Mouse (Mus musculus) forebrain, embryonic 16.5 days (tissue): ENCODE measurements around the gene Pou3f3. TPM values are rescaled to one million over a fixed set of nuclear protein-coding genes. Genes with fewer than 3 reads are reported as not detected.
A peak's percentile ranks its signal among the peaks of the same experiment; 100 is the strongest.

ENCODE experiments used
- ATAC-seq: fragments of 200-750 bp; cut with Nextera tagmentation; 2 replicates; pipeline ENCODE4 v1.8.0; 2017; ENCODE audit warnings: mild to moderate bottlenecking, moderate library complexity
- H3K27ac ChIP-seq: fragments of 300-500 bp; sonication (generic); 2 replicates; pipeline ENCODE4 v1.5.1; 2014; ENCODE audit warnings: low read length, control low read depth
- H3K27me3 ChIP-seq: fragments of 300-500 bp; sonication (generic); replicated peaks from 2 replicates; pipeline ENCODE4 v1.6.1; 2014; ENCODE audit warnings: low read length; ENCODE audit not compliant: control insufficient read depth, insufficient read depth
- H3K36me3 ChIP-seq: fragments of 300-500 bp; sonication (generic); 2 replicates; pipeline ENCODE4 v1.6.1; 2014; ENCODE audit not compliant: control insufficient read depth, insufficient read depth
- H3K4me1 ChIP-seq: fragments of 300-500 bp; sonication (generic); replicated peaks from 2 replicates; pipeline ENCODE4 v1.6.1; 2014; ENCODE audit warnings: low read length; ENCODE audit not compliant: control insufficient read depth, insufficient read depth
- H3K4me2 ChIP-seq: fragments of 300-500 bp; sonication (generic); 2 replicates; pipeline ENCODE4 v1.6.1; 2014; ENCODE audit warnings: mild to moderate bottlenecking, low read length, control low read depth
- H3K4me3 ChIP-seq: fragments of 300-500 bp; sonication (generic); replicated peaks from 2 replicates; pipeline ENCODE4 v1.5.1; 2014; ENCODE audit warnings: mild to moderate bottlenecking, low read length, control low read depth
- H3K9ac ChIP-seq: fragments of 300-500 bp; sonication (generic); replicated peaks from 2 replicates; pipeline ENCODE4 v1.6.1; 2014; ENCODE audit warnings: low read depth, low read length, control low read depth
- H3K9me3 ChIP-seq: fragments of 300-500 bp; sonication (generic); 2 replicates; pipeline ENCODE4 v1.6.1; 2016; ENCODE audit warnings: low read length; ENCODE audit not compliant: control insufficient read depth
- WGBS: fragments of 180-500 bp; shearing (Covaris S2); extraction: QIAGEN DNeasy Blood & Tissue Kit; methylation state at CpG from one replicate; pipeline ENCODE4 v1.1.7; 2014; 5-methylcytosine and 5-hydroxymethylcytosine counted together
- polyA plus RNA-seq: library from polyadenylated mRNA; unstranded; fragments of >200 nt; fragmentation: Nextera tagmentation; extraction: Ambion mirVana; gene quantifications from 2 replicates; pipeline ENCODE4 v1.2.1, GENCODE M21; 2015

Gene Pou3f3
- polyA plus RNA-seq = 41.0 and 56.6 TPM in 2 replicates

DNA sequence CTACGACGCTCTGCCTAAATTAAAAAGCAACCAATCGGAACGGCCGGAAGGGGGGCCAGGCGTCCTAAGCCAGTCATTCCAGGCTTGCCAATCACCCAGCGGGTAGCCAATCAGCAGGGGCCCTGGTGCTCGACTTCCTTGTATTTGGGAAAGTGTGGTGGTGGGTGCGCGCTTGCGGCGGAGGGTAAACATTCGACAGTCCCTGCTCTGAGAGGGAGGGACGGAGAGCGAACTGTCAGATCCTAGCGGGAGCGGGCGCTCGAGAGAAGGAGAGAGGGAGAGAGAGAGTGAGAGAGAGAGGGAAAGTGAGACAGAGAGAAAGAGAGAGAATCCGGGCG is at the start of gene Pou3f3:
Gene Pou3f3 (plus strand): TSS at position 191 of the 338 bp plus-strand sequence.
- 0% methylated on average over 21 of the region's 21 CpGs for WGBS

DNA sequence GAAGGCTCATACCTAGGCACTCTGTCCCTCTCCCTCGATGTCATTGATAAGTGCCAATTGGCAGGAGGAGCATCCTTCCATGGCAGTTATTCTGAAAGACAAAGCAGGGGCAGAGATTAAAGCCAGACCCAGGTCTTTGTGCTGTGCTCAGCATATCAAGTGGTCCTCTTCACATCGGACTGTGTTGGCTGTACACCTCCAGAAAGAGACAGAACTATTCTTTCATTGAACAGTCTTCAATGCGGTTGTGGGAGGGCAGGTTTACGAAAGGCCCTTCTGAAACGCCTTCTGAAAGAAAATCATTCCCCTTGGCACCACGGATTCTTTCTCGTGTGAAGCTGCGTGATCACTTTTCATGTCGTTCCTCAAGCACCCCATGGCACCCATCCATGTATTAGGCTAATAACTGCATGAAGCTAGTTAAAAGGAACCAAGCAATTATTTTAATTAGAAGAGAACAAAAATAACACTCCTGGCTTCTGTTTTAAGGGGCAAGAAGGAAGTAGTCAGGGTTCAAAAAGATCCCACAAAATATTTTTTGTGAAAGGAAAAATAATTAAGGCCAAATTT is 47.1 kb upstream of the Pou3f3 start:
- no peak overlapping the region for H3K4me3 ChIP-seq
- H3K36me3 ChIP-seq = peaks cover 6% of the 10 kb centered on the region
- peak; percentile 48 for ATAC-seq
- H3K27me3 ChIP-seq = no peaks in the 10 kb centered on the region
- peaks cover 11% of the 10 kb centered on the region for H3K4me1 ChIP-seq
- H3K4me2 ChIP-seq = no peak overlapping the region
- H3K9ac ChIP-seq = no peak overlapping the region
- H3K27ac ChIP-seq = no peak overlapping the region
- no peaks in the 10 kb centered on the region for H3K9me3 ChIP-seq
- whole genome bisulfite sequencing = 38% methylated on average over 9 of the region's 9 CpGs

More for the DNA sequence above, at the start of gene Pou3f3:
- H3K4me3 ChIP-seq = peak within 1 kb of the TSS; percentile 86
- ATAC-seq = peak; percentile 87
- peak within 1 kb of the TSS; percentile 99 for H3K27ac ChIP-seq
- no peaks in the 10 kb centered on the region for H3K9me3 ChIP-seq
- no peaks in the 10 kb centered on the region for H3K27me3 ChIP-seq
- peak within 1 kb of the TSS; percentile 98 for H3K9ac ChIP-seq
- no peaks in the 10 kb centered on the region for H3K4me1 ChIP-seq
- no peaks in the 10 kb centered on the region for H3K36me3 ChIP-seq
- H3K4me2 ChIP-seq = peak within 1 kb of the TSS; percentile 59

GRCm38 (mm10) chr1:42651461-42651860 is 44.1 kb upstream of the Pou3f3 start:
- no peak overlapping the region for H3K9ac ChIP-seq
- no peak overlapping the region for H3K4me2 ChIP-seq
- no peak overlapping the region for H3K4me3 ChIP-seq
- H3K27me3 ChIP-seq = no peaks in the 10 kb centered on the region
- WGBS = 75% methylated on average over 15 of the region's 15 CpGs
- H3K4me1 ChIP-seq = peaks cover 13% of the 10 kb centered on the region
- peaks cover 6% of the 10 kb centered on the region for H3K36me3 ChIP-seq
- no peaks in the 10 kb centered on the region for H3K9me3 ChIP-seq
- H3K27ac ChIP-seq = no peak overlapping the region; the same call in 1 of the 2 replicates
- ATAC-seq = no peak

- no peak overlapping the region for H3K4me2 ChIP-seq
- H3K4me1 ChIP-seq = 0 out of 2 replicates have a peak, but pooled peaks cover 2% of the 10 kb centered on the region
- no peak overlapping the region for H3K4me3 ChIP-seq
- H3K9me3 ChIP-seq = peaks cover 3% of the 10 kb centered on the region; the same call in 1 of the 2 replicates
- no peak overlapping the region for H3K9ac ChIP-seq
- 55% methylated on average over 1 of the region's 1 CpGs for WGBS
- H3K27me3 ChIP-seq = no peaks in the 10 kb centered on the region
- no peak overlapping the region for H3K27ac ChIP-seq
- peaks cover 16% of the 10 kb centered on the region for H3K36me3 ChIP-seq
- ATAC-seq = peak; percentile 40; the same call in 1 of the 2 replicates
Measured at GRCm38 (mm10) chr1:42667546-42667945, 28.0 kb upstream of the Pou3f3 start.

DNA sequence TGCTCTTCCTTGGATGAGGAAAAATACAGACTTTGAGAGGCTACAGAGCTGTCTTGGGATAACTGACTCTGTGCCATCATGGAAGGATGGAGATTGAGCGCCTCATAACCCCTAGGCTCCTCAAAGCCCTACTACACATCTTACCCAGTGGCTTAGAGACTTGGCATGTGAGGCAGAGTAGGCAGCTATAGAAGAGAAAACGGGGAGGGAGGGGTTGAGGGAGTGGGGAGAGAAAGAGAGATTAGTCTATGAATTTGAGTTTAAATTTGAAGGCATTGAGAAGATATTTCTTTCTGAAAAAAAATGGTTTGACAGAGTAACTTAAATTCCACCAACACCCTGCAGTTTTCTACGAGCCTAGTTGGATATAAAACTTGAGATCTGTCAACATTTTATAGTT is 14.9 kb upstream of the Pou3f3 start:
- H3K27ac ChIP-seq = no peak overlapping the region
- no peaks in the 10 kb centered on the region for H3K9me3 ChIP-seq
- no peak for ATAC-seq
- H3K9ac ChIP-seq = no peak overlapping the region
- H3K27me3 ChIP-seq = no peaks in the 10 kb centered on the region
- H3K4me1 ChIP-seq = peaks cover 41% of the 10 kb centered on the region
- 25% methylated on average over 3 of the region's 3 CpGs for WGBS
- no peak overlapping the region for H3K4me3 ChIP-seq
- no peaks in the 10 kb centered on the region for H3K36me3 ChIP-seq
- peak overlapping the region; percentile 40 for H3K4me2 ChIP-seq

DNA sequence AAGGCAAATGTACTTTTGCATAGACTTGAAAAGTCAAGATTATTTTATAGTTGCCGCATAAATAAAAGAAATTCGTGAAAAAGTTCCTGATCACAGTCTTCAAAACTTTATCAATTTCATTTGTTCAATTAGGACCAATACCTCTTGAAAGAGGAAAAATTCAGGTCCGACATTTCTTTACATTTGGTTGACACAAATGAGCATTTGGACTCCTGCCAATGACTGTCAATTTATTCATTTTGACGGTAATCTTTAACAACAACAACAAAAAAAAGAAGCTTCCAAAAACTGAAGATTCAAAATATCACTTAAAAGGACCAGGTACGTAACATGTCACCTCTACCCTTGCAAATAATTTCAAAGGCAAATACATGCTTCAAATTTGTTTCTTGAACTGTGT is 13.8 kb upstream of the Pou3f3 start:
- H3K9ac ChIP-seq = no peak overlapping the region
- 21% methylated on average over 5 of the region's 5 CpGs for WGBS
- H3K4me3 ChIP-seq = no peak overlapping the region
- no peaks in the 10 kb centered on the region for H3K36me3 ChIP-seq
- H3K4me1 ChIP-seq = peaks cover 41% of the 10 kb centered on the region
- H3K4me2 ChIP-seq = no peak overlapping the region
- no peak overlapping the region for H3K27ac ChIP-seq
- H3K27me3 ChIP-seq = no peaks in the 10 kb centered on the region
- H3K9me3 ChIP-seq = no peaks in the 10 kb centered on the region
- ATAC-seq = no peak

GRCm38 (mm10) chr1:42683861-42684260 is 11.7 kb upstream of the Pou3f3 start:
- ATAC-seq = no peak
- H3K27ac ChIP-seq = peak overlapping the region; percentile 99
- H3K4me2 ChIP-seq = peak overlapping the region; percentile 94
- peak overlapping the region; percentile 89 for H3K9ac ChIP-seq
- no peaks in the 10 kb centered on the region for H3K27me3 ChIP-seq
- H3K4me1 ChIP-seq = peaks cover 37% of the 10 kb centered on the region
- H3K36me3 ChIP-seq = no peaks in the 10 kb centered on the region
- H3K9me3 ChIP-seq = no peaks in the 10 kb centered on the region
- peak overlapping the region; percentile 86 for H3K4me3 ChIP-seq
- 3% methylated on average over 6 of the region's 6 CpGs for WGBS

DNA sequence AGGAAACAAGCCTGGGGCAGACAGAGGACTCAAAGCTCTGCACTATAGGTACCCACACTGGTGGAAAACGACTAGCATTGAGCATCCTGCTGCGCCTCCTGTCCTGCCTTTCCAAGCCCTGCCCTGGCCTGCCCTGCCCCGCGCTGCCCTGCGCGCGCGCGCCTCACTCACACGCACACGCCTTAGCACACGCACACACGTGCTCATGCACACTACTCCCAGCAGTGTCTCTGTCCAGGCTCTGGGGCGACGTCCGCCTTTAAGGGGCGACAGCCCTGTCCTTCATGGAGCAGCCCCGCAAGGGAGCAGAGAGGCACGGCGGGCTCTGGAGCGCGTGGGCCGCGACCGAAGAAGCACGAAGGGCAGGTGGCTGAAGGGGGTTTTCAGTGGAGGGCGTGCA is 11.2 kb upstream of the Pou3f3 start:
- Histone ChIP-seq H3K4me1 (peaks cover 37% of the 10 kb centered on the region), H3K4me2 (peak overlapping the region; percentile 94), H3K27me3 (no peaks in the 10 kb centered on the region), H3K9me3 (no peaks in the 10 kb centered on the region), H3K27ac (peak overlapping the region; percentile 99), H3K4me3 (peak overlapping the region; percentile 86), H3K9ac (peak overlapping the region; percentile 89), H3K36me3 (no peaks in the 10 kb centered on the region)
- peak; percentile 51 for ATAC-seq
- 0% methylated on average over 27 of the region's 27 CpGs for WGBS

- peak overlapping the region; percentile 94 for H3K4me2 ChIP-seq
- peak overlapping the region; percentile 99 for H3K27ac ChIP-seq
- H3K36me3 ChIP-seq = no peaks in the 10 kb centered on the region
- peaks cover 33% of the 10 kb centered on the region for H3K4me1 ChIP-seq
- no peaks in the 10 kb centered on the region for H3K9me3 ChIP-seq
- WGBS = under 1% methylated on average over 20 of the region's 21 CpGs
- no peaks in the 10 kb centered on the region for H3K27me3 ChIP-seq
- peak; percentile 62 for ATAC-seq
- peak overlapping the region; percentile 89 for H3K9ac ChIP-seq
- peak overlapping the region; percentile 86 for H3K4me3 ChIP-seq
Measured at GRCm38 (mm10) chr1:42684783-42685182, 10.8 kb upstream of the Pou3f3 start.
